Mouse (Mus musculus) CH12F3 (cell line): ENCODE data around the gene Arl14.

Experiments used
- in situ Hi-C: fragments of 300-500 bp; cut with MboI; formaldehyde crosslinking; loops from 2 replicates; pipeline ENCODE4 v1.14.3; 2020; ENCODE audit warnings: low sequenced_read_pairs

The Arl14 gene

GRCm38 (mm10) chr3:69263010-69263643, 40.9 kb downstream of the Arl14 start:
- in situ Hi-C loops: loop anchor here (25.0 kb wide), 1 partner anchor 649 kb away; no protein-coding TSS in a partner anchor

- in situ Hi-C loops: loop anchor here (25.0 kb wide), 1 partner anchor 648 kb away; no protein-coding TSS in a partner anchor
Observed at GRCm38 (mm10) chr3:69264299-69264698, 42.1 kb downstream of the Arl14 start.

- in situ Hi-C loops: loop anchor here (25.0 kb wide), 1 partner anchor 640 kb away; no protein-coding TSS in a partner anchor
Observed at GRCm38 (mm10) chr3:69271812-69272211, 49.6 kb downstream of the Arl14 start.
